Mouse (Mus musculus): Measurements from ENCODE around the gene Ggta1.

DNA sequence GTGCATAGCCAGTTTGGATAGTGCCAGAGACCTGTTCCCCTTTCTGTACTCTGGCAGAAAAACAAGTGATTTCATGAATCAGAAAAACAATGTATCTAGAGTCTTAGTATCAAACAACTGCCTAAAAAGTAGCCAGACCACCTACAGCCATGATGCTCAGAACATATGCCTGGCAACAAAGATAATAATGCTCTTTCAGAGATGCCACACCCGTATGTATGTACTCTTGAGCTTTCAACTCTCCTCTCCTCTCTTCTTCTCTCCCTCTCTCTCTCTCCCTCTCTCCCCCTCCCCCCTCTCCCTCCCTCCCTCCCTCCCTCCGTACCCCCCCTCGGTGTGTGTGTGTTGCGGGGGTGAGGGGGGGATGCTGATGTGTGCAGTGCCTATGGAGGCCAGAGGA is 43.8 kb downstream of the Ggta1 start:
- TF ChIP-seq CTCF (IDR thresholded peaks at IDR 0.05; ENCODE audit: control insufficient read depth, insufficient read depth, insufficient replicate concordance, low read depth, low read length) (no peak), POLR2A (IDR thresholded peaks at IDR 0.05; ENCODE audit: control insufficient read depth, low read depth, low read length) (no peak)
